Mouse (Mus musculus) liver, embryonic 11.5 days (tissue): ENCODE results near the gene Foxn3. TPM values are rescaled to one million over a fixed set of nuclear protein-coding genes. Genes with fewer than 3 reads are reported as not detected.
A peak's percentile ranks its signal among the peaks of the same experiment; 100 is the strongest.

Experiments used
- ATAC-seq: fragments of 200-750 bp; cut with Nextera tagmentation; replicated peaks from 2 replicates; pipeline ENCODE4 v1.8.0; 2017; ENCODE audit warnings: moderate number of reproducible peaks, mild to moderate bottlenecking, moderate TSS enrichment, moderate library complexity; ENCODE audit not compliant: low FRiP score
- DNase-seq: peaks from one replicate; pipeline ENCODE4 v3.0.0-alpha.2; 2017; ENCODE audit warnings: low spot score
- H3K27ac ChIP-seq: fragments of 300-500 bp; sonication (generic); 2 replicates; pipeline ENCODE4 v1.5.1; 2014; ENCODE audit warnings: mild to moderate bottlenecking, low read depth, low read length, control low read depth
- H3K27me3 ChIP-seq: fragments of 300-500 bp; sonication (generic); replicated peaks from 2 replicates; pipeline ENCODE4 v1.6.1; 2014; ENCODE audit warnings: low read length, mixed read lengths; ENCODE audit not compliant: control insufficient read depth, insufficient read depth
- H3K36me3 ChIP-seq: fragments of 300-500 bp; sonication (generic); 2 replicates; pipeline ENCODE4 v1.6.1; 2014; ENCODE audit warnings: mild to moderate bottlenecking, low read length, moderate library complexity, mixed read lengths; ENCODE audit not compliant: control insufficient read depth, insufficient read depth
- H3K4me1 ChIP-seq: fragments of 300-500 bp; sonication (generic); replicated peaks from 2 replicates; pipeline ENCODE4 v1.6.1; 2014; ENCODE audit warnings: low read length, mixed read lengths; ENCODE audit not compliant: control insufficient read depth, insufficient read depth
- H3K4me2 ChIP-seq: fragments of 300-500 bp; sonication (generic); 2 replicates; pipeline ENCODE4 v1.6.1; 2014; ENCODE audit warnings: mild to moderate bottlenecking, control low read depth, moderate library complexity
- H3K4me3 ChIP-seq: fragments of 300-500 bp; sonication (generic); 2 replicates; pipeline ENCODE4 v1.5.1; 2014; ENCODE audit warnings: low read depth, low read length, control low read depth
- H3K9ac ChIP-seq: fragments of 300-500 bp; sonication (generic); 2 replicates; pipeline ENCODE4 v1.6.1; 2014; ENCODE audit warnings: low read depth, low read length, control low read depth
- H3K9me3 ChIP-seq: fragments of 300-500 bp; sonication (generic); 2 replicates; pipeline ENCODE4 v1.6.1; 2016; ENCODE audit warnings: low read length, inconsistent platforms, mixed read lengths; ENCODE audit not compliant: control insufficient read depth
- WGBS: fragments of 180-500 bp; shearing (Covaris S2); extraction: QIAGEN DNeasy Blood & Tissue Kit; methylation state at CpG from one replicate; pipeline ENCODE4 v1.1.7; 2014; 5-methylcytosine and 5-hydroxymethylcytosine counted together
- polyA plus RNA-seq: library from polyadenylated mRNA; unstranded; fragments of >200 nt; fragmentation: Nextera tagmentation; extraction: Ambion mirVana; gene quantifications from 2 replicates; pipeline ENCODE4 v1.2.1, GENCODE M21; 2014

The Foxn3 gene
- polyA plus RNA-seq, 1 experiment from 2014 or later: 52.7 TPM

DNA sequence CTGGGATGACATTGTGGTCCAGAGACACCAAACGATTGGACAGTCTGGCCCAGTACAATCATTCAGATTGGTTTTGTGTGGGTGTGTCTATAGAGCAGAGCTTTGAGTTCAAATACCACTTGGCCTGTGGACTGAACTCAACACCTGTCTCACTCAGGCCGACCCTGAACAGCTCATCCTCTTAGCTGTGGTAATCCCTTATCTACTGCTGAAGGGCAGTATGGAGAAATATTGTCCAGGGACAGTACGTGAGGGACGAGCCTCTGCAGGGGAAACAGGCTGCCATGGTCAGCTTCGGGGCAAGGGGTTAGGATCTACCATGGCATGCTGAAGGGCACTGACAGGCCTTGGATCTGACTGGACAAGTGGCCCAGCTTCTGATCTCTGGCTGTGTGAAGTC is 306.9 kb downstream of the Foxn3 start:
- Histone ChIP-seq H3K9me3 (no peaks in the 10 kb centered on the region), H3K27ac (no peak overlapping the region), H3K9ac (no peak overlapping the region), H3K4me2 (no peak overlapping the region), H3K27me3 (no peaks in the 10 kb centered on the region), H3K4me3 (no peak overlapping the region), H3K4me1 (peaks cover 13% of the 10 kb centered on the region), H3K36me3 (no peaks in the 10 kb centered on the region)
- no peak for DNase-seq
- 70% methylated on average over 5 of the region's 5 CpGs for WGBS
- 0 out of 2 replicates have a peak, but pooled peaks have one; percentile 18 for ATAC-seq

DNA sequence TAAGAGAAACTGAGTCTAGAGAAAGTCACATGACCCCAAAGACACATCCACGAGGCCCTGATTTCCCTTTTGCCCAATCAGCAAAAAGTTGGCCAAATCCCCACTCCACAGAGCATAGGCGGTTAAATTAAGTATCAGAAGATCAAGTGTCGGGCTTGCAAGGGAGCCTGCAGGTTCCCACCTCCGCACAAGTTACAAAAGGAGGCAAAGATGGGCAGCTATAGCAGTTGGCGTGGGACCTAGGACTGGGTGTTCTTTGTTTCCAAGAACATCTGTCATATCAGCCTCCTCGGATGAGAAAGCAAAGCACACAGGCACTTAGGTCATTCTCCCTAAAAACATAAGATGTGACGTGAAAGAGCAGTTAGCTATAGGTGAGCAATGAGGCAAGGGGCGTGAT is 308.9 kb downstream of the Foxn3 start:
- no peak overlapping the region for H3K4me3 ChIP-seq
- H3K4me1 ChIP-seq: peaks cover 13% of the 10 kb centered on the region
- H3K9me3 ChIP-seq: no peaks in the 10 kb centered on the region
- no peak for ATAC-seq
- 87% methylated on average over 8 of the region's 8 CpGs for WGBS
- no peaks in the 10 kb centered on the region for H3K27me3 ChIP-seq
- no peak overlapping the region for H3K9ac ChIP-seq
- no peak overlapping the region for H3K27ac ChIP-seq
- H3K36me3 ChIP-seq: no peaks in the 10 kb centered on the region
- no peak for DNase-seq
- no peak overlapping the region for H3K4me2 ChIP-seq

DNA sequence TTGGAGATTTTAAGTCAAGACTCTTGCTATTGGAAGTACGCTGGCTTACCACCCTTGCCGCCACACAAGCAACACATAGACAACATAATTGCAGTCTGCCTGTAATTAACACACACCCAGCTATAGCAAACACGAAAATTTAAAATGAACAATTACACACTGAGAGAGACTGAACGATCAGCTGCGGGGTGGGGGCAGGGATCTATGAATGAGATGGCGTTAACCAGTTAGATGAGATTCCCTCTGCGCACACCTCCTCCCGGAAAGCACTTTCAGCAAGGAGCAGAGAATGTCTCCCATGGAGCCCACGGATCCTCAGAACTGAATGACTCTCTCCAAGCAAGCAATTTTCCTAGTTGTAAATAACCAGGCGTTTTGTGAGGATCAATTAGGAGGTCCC is 309.8 kb downstream of the Foxn3 start:
- no peak overlapping the region for H3K4me2 ChIP-seq
- WGBS: 91% methylated on average over 10 of the region's 10 CpGs
- no peaks in the 10 kb centered on the region for H3K36me3 ChIP-seq
- peaks cover 13% of the 10 kb centered on the region for H3K4me1 ChIP-seq
- no peak overlapping the region for H3K27ac ChIP-seq
- no peaks in the 10 kb centered on the region for H3K9me3 ChIP-seq
- ATAC-seq: no peak
- DNase-seq: no peak
- H3K27me3 ChIP-seq: no peaks in the 10 kb centered on the region
- H3K4me3 ChIP-seq: no peak overlapping the region
- H3K9ac ChIP-seq: no peak overlapping the region

DNA sequence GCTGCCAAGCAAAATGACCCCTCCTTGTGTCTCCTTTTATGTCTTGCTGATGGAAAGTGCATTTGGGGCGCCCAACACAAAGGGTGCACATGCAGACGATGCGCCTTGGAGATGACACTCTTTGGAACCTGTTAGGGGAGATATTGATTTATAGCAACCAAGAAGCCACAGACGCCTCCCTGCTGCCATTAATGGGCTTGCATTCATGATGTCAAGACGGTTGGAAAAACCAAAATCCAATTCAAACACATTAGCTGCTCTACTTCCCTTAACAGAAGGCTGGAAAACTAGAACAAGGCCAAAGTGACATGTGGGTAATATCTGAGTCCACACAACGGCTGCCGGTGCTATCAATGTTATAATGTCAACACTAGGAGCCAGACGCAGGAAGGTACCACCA is 314.8 kb downstream of the Foxn3 start:
- H3K27ac ChIP-seq: no peak overlapping the region

DNA sequence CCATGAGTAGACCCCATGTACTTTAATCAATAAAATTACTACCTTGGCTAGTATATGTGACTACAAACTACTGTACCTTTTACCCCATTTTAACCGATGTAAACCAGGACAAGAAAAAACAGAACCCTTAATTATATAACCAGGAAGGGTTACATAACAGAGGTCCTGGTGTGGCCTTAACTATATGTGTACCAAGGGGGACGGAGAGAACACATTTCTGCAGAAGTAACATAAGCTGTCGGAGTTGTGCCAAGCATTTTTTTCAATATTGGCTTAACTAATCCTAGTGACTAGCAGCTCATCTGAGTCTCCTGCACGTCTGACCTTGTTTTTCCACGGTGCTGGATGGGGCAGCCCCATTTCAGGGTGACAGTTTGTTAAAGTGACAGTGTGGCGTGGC is 315.4 kb downstream of the Foxn3 start:
- no peak overlapping the region for H3K27ac ChIP-seq
- ATAC-seq (no peak), DNase-seq (no peak)
- peaks cover 3% of the 10 kb centered on the region; the same call in 1 of the 2 replicates for H3K4me1 ChIP-seq
- no peaks in the 10 kb centered on the region for H3K27me3 ChIP-seq
- H3K9ac ChIP-seq: no peak overlapping the region
- no peaks in the 10 kb centered on the region for H3K36me3 ChIP-seq
- H3K4me3 ChIP-seq: no peak overlapping the region
- H3K4me2 ChIP-seq: no peak overlapping the region
- 79% methylated on average over 6 of the region's 6 CpGs for WGBS
- no peaks in the 10 kb centered on the region for H3K9me3 ChIP-seq

More for the DNA sequence above, 314.8 kb downstream of the Foxn3 start:
- H3K4me3 ChIP-seq: no peak overlapping the region
- no peaks in the 10 kb centered on the region for H3K9me3 ChIP-seq
- no peaks in the 10 kb centered on the region for H3K36me3 ChIP-seq
- no peak overlapping the region for H3K4me2 ChIP-seq
- peaks cover 3% of the 10 kb centered on the region; the same call in 1 of the 2 replicates for H3K4me1 ChIP-seq
- H3K27me3 ChIP-seq: no peaks in the 10 kb centered on the region
- ATAC-seq (no peak), DNase-seq (no peak)
- H3K9ac ChIP-seq: no peak overlapping the region
- WGBS: 82% methylated on average over 8 of the region's 8 CpGs

DNA sequence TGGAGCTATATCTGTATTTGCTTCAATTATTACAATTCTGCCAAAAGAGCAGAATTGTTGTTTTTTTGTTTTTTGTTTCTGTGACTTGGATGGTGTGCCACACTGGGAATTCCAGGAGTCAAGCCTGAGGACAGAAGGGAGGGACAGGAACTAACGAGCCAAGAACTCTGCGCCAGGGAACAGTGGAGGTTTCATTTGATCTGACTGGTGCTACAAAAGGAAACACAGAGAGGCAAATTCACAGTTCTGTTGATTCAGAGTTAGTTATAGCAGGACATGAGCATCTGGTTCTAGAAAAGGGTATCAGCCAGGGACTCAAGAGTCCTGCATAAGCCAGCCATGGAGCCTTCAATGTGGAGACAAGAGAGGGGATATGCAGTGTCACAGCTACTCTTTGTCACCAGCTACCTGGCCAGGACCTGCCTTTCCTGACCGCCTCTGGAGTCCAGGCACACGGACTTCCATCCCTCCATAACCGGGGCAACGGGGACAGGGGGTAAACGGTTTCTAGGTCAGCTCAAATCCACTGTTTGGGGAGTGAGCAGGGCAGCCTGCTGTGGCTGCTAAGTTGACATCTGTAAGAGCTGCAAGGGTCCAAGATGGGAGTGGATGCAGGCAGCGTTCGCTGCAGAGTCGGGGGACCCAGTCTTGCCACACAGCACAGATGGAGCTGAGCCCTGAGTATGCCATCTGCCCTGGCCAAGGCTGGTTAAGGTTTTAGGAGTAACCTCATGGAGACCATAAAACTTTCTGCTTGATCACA is 316.2 kb downstream of the Foxn3 start:
- Histone ChIP-seq H3K9ac (no peak overlapping the region), H3K27me3 (no peaks in the 10 kb centered on the region), H3K4me1 (peaks cover 3% of the 10 kb centered on the region; the same call in 1 of the 2 replicates), H3K9me3 (no peaks in the 10 kb centered on the region), H3K4me2 (no peak overlapping the region), H3K36me3 (no peaks in the 10 kb centered on the region), H3K27ac (no peak overlapping the region), H3K4me3 (no peak overlapping the region)
- no peak for DNase-seq
- WGBS: 83% methylated on average over 10 of the region's 10 CpGs
- no peak for ATAC-seq

DNA sequence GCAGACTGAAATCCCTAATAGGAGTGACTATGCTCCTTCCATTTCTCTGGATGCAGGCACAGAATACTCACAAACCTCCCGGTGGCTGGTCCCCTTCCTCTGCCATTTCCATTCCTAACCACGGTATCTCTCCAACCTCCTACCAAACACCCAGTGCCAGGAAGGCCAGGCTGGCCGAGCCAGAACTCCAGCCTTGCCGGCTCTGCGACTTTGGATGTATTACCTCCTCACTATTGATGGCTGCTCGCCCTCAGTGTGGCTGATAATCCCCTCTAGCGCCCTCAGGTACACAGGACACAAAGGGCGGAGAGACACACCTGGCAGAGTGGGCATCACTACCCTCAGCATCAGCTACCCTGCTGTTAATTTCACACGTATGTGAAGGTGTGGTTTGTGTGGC is 318.7 kb downstream of the Foxn3 start:
- peaks cover 3% of the 10 kb centered on the region; the same call in 1 of the 2 replicates for H3K4me1 ChIP-seq
- no peak overlapping the region for H3K4me2 ChIP-seq
- ATAC-seq: no peak
- no peaks in the 10 kb centered on the region for H3K36me3 ChIP-seq
- no peak overlapping the region for H3K27ac ChIP-seq
- no peak overlapping the region for H3K4me3 ChIP-seq
- no peaks in the 10 kb centered on the region for H3K9me3 ChIP-seq
- H3K9ac ChIP-seq: no peak overlapping the region
- DNase-seq: no peak
- 85% methylated on average over 9 of the region's 9 CpGs for WGBS
- H3K27me3 ChIP-seq: no peaks in the 10 kb centered on the region

DNA sequence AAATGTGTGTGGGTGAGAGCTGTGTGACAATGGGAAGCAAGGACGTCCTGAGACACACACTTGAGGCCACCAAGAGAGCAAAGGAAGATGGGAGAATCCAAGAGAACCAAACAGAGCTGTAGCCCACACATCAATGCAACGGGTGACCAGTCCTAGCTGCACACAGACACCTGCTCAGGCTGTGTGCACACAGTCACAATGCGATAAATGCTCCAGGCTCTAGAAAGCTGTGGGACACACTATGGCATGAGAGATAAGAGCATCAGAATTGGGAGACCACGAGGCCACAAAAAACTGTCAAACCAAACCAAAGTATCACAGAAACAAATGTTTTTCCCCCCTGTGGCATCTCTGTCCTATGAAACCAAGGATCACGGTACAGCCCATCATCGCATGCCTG is 319.1 kb downstream of the Foxn3 start:
- Histone ChIP-seq H3K27ac (no peak overlapping the region), H3K36me3 (no peaks in the 10 kb centered on the region), H3K4me3 (no peak overlapping the region), H3K27me3 (no peaks in the 10 kb centered on the region), H3K9ac (no peak overlapping the region), H3K9me3 (no peaks in the 10 kb centered on the region), H3K4me2 (no peak overlapping the region), H3K4me1 (peaks cover 3% of the 10 kb centered on the region; the same call in 1 of the 2 replicates)
- ATAC-seq (peak; percentile 45; the same call in 1 of the 2 replicates), DNase-seq (no peak)
- WGBS: 72% methylated on average over 6 of the region's 6 CpGs

DNA sequence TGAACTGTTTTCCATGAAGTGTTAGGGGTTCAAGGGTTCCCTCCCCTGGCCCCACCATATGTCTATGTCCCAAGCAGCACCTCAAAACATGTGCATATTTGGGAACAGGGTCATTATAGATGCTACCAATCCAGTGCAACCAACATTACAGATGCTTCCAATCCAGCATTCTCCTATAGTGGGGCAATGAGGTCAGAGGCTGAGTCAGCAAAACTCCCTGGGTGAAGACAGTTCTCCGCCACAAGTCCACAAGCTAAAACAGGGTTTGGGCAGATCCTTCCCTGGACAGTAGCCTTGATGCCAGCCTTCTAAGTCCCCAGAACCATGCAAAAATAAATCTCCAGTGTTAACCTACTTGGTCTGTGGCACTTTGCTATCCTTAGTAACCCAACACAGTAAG is 320.1 kb downstream of the Foxn3 start:
- peaks cover 3% of the 10 kb centered on the region; the same call in 1 of the 2 replicates for H3K4me1 ChIP-seq
- no peak overlapping the region for H3K9ac ChIP-seq
- no peak for DNase-seq
- H3K27me3 ChIP-seq: no peaks in the 10 kb centered on the region
- H3K9me3 ChIP-seq: no peaks in the 10 kb centered on the region
- H3K36me3 ChIP-seq: no peaks in the 10 kb centered on the region
- H3K4me2 ChIP-seq: no peak overlapping the region
- no peak for ATAC-seq
- H3K27ac ChIP-seq: no peak overlapping the region
- no peak overlapping the region for H3K4me3 ChIP-seq
- WGBS: 75% methylated on average over 1 of the region's 1 CpGs
